Mouse (Mus musculus): ENCODE results near the gene Gabarap. TPM values are rescaled to one million over a fixed set of nuclear protein-coding genes. Genes with fewer than 3 reads are reported as not detected.

Gene Gabarap
- polyA plus RNA-seq, 1 experiment from 2014 or later = 670 TPM

GRCm38 (mm10) chr11:69956218-69956617, 34.7 kb upstream of the Gabarap start:
- peaks cover 11% of the 10 kb centered on the region for H3K27me3 ChIP-seq
- no peak for ATAC-seq
- H3K9me3 ChIP-seq (replicated peaks) = no peaks in the 10 kb centered on the region
- no peaks in the 10 kb centered on the region for H3K36me3 ChIP-seq (ENCODE audit: poor library complexity, severe bottlenecking)
- H3K4me2 ChIP-seq = no peak overlapping the region
- H3K4me3 ChIP-seq = no peak overlapping the region
- no peaks in the 10 kb centered on the region for H3K4me1 ChIP-seq
- 74% methylated on average over 1 of the region's 1 CpGs for WGBS
- H3K27ac ChIP-seq = no peak overlapping the region
- H3K9ac ChIP-seq = no peak overlapping the region

DNA sequence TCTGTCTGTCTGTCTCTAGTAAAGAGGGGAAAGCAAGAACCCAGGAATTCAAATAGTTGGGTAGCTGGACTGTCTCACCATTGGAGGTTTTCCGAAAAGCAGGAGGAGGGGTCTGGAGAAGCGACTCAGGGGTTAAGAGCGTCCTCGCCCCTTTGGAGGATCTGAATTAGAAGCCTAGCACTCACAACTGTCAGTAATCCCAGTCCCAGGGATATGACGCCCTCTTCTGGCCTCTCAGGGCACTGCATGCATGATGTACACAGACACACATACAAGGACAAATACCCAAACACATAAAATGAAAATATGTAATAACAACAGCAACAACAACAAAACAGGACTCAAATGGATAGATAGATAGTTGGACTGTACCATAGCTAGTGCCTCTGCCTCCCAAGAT, 30.3 kb upstream of the Gabarap start:
- Histone ChIP-seq H3K4me1 (no peaks in the 10 kb centered on the region), H3K27me3 (peaks cover 54% of the 10 kb centered on the region), H3K4me3 (no peak overlapping the region), H3K4me2 (no peak overlapping the region), H3K9me3 (replicated peaks) (no peaks in the 10 kb centered on the region), H3K27ac (no peak overlapping the region), H3K36me3 (ENCODE audit: poor library complexity, severe bottlenecking) (no peaks in the 10 kb centered on the region), H3K9ac (no peak overlapping the region)
- WGBS = 21% methylated on average over 5 of the region's 5 CpGs
- ATAC-seq = no peak

- H3K4me1 ChIP-seq = peaks cover 10% of the 10 kb centered on the region
- H3K27me3 ChIP-seq = peaks cover 66% of the 10 kb centered on the region
- H3K4me3 ChIP-seq = no peak overlapping the region
- ATAC-seq = no peak
- H3K27ac ChIP-seq = no peak overlapping the region
- no peaks in the 10 kb centered on the region for H3K9me3 ChIP-seq (replicated peaks)
- no peak overlapping the region for H3K9ac ChIP-seq
- no peak overlapping the region for H3K4me2 ChIP-seq
- H3K36me3 ChIP-seq (ENCODE audit: poor library complexity, severe bottlenecking) = no peaks in the 10 kb centered on the region
- WGBS = 44% methylated on average over 5 of the region's 5 CpGs
Observed at GRCm38 (mm10) chr11:69961841-69962240, 29.1 kb upstream of the Gabarap start.

GRCm38 (mm10) chr11:69964650-69965270, 26.2 kb upstream of the Gabarap start, which contains the start of gene Cldn7:
Gene Cldn7, plus strand, starts transcription at chr11:69964779.
- H3K4me2 ChIP-seq = peak within 1 kb of the TSS; percentile 23
- no peaks in the 10 kb centered on the region for H3K9me3 ChIP-seq (replicated peaks)
- H3K9ac ChIP-seq = no peak within 1 kb of the TSS
- peaks cover 20% of the 10 kb centered on the region for H3K36me3 ChIP-seq (ENCODE audit: poor library complexity, severe bottlenecking)
- H3K27ac ChIP-seq = no peak within 1 kb of the TSS
- peaks cover 10% of the 10 kb centered on the region for H3K4me1 ChIP-seq
- ATAC-seq = no peak
- peak within 1 kb of the TSS; percentile 9; the same call in 1 of the 2 replicates for H3K4me3 ChIP-seq
- WGBS = 10% methylated on average over 24 of the region's 24 CpGs
- H3K27me3 ChIP-seq = peaks cover 82% of the 10 kb centered on the region

- peaks cover 10% of the 10 kb centered on the region for H3K4me1 ChIP-seq
- 3% methylated on average over 49 of the region's 49 CpGs for WGBS
- peak overlapping the region; percentile 52 for H3K4me2 ChIP-seq
- H3K36me3 ChIP-seq (ENCODE audit: poor library complexity, severe bottlenecking) = peaks cover 27% of the 10 kb centered on the region
- no peak overlapping the region for H3K9ac ChIP-seq
- ATAC-seq = no peak
- peak overlapping the region; percentile 31 for H3K4me3 ChIP-seq
- H3K27me3 ChIP-seq = peaks cover 82% of the 10 kb centered on the region
- H3K9me3 ChIP-seq (replicated peaks) = no peaks in the 10 kb centered on the region
- no peak overlapping the region for H3K27ac ChIP-seq
Observed at GRCm38 (mm10) chr11:69965271-69966005, 25.5 kb upstream of the Gabarap start.

GRCm38 (mm10) chr11:69966006-69966859, 24.7 kb upstream of the Gabarap start:
- WGBS = 1% methylated on average over 55 of the region's 59 CpGs
- peak overlapping the region; percentile 53 for H3K9ac ChIP-seq
- H3K9me3 ChIP-seq (replicated peaks) = no peaks in the 10 kb centered on the region
- peaks cover 10% of the 10 kb centered on the region for H3K4me1 ChIP-seq
- H3K4me2 ChIP-seq = peak overlapping the region; percentile 52
- no peak for ATAC-seq
- H3K27ac ChIP-seq = no peak overlapping the region
- peaks cover 74% of the 10 kb centered on the region for H3K27me3 ChIP-seq
- H3K36me3 ChIP-seq (ENCODE audit: poor library complexity, severe bottlenecking) = peaks cover 30% of the 10 kb centered on the region
- peak overlapping the region; percentile 31 for H3K4me3 ChIP-seq

DNA sequence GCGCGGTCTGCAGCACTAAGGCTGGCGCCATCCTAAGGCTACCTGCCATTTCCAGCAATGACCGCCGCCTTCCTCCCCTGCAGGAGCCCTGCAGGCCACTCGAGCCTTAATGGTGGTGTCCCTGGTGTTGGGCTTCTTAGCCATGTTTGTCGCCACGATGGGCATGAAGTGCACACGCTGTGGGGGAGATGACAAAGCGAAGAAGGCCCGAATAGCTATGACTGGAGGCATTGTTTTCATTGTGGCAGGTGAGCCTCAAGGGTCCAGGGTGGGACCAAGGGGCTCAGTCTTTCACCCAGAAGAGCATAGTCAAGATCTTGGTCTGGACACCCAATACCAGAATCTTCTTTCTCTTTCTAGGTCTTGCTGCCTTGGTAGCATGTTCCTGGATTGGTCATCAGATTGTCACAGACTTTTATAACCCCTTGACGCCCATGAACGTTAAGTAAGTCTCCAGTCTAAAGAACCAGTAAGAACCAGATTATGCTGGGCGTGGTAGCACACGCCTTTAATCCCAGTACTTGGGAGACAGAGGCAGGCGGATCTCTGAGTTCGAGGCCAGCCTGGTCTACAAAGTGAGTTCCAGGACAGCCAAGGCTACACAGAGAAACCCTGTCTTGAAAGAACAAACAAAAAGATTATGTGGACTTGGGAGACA, 24.0 kb upstream of the Gabarap start:
- H3K4me2 ChIP-seq = peak overlapping the region; percentile 52
- no peak for ATAC-seq
- peaks cover 35% of the 10 kb centered on the region for H3K36me3 ChIP-seq (ENCODE audit: poor library complexity, severe bottlenecking)
- WGBS = 38% methylated on average over 17 of the region's 17 CpGs
- peaks cover 10% of the 10 kb centered on the region for H3K4me1 ChIP-seq
- H3K4me3 ChIP-seq = peak overlapping the region; percentile 31
- H3K27me3 ChIP-seq = peaks cover 67% of the 10 kb centered on the region
- H3K27ac ChIP-seq = no peak overlapping the region
- H3K9me3 ChIP-seq (replicated peaks) = no peaks in the 10 kb centered on the region
- H3K9ac ChIP-seq = peak overlapping the region; percentile 53

DNA sequence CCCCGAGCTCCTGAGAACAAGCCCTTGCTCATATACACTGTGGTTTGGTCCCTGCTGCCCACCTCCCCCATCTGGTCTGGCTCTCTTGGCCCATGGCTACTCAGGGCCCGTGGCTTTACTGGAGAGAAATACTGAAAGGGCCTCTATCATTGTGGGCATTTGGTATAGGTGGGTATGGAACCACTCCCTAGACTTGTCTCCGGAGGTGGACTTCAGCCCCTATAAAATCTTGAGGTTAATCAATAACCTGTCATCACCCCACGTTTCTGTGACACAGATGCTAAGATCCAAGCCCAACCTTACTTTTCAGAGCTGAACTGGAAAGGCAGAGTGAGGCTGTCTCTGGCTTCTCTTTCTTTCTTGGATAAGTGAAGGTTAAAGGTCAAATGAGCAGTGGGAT, 22.1 kb upstream of the Gabarap start:
- Histone ChIP-seq H3K9me3 (replicated peaks) (no peaks in the 10 kb centered on the region), H3K4me3 (no peak overlapping the region), H3K27me3 (peaks cover 50% of the 10 kb centered on the region), H3K4me2 (no peak overlapping the region), H3K9ac (no peak overlapping the region), H3K4me1 (peaks cover 10% of the 10 kb centered on the region), H3K27ac (no peak overlapping the region), H3K36me3 (ENCODE audit: poor library complexity, severe bottlenecking) (peaks cover 53% of the 10 kb centered on the region)
- WGBS = 93% methylated on average over 4 of the region's 4 CpGs
- no peak for ATAC-seq

GRCm38 (mm10) chr11:69970222-69970621, 20.7 kb upstream of the Gabarap start:
- H3K27me3 ChIP-seq = peaks cover 35% of the 10 kb centered on the region
- H3K4me3 ChIP-seq = no peak overlapping the region
- H3K4me1 ChIP-seq = peaks cover 10% of the 10 kb centered on the region
- no peak overlapping the region for H3K27ac ChIP-seq
- WGBS = 88% methylated on average over 6 of the region's 6 CpGs
- H3K9me3 ChIP-seq (replicated peaks) = no peaks in the 10 kb centered on the region
- peaks cover 68% of the 10 kb centered on the region for H3K36me3 ChIP-seq (ENCODE audit: poor library complexity, severe bottlenecking)
- ATAC-seq = no peak
- no peak overlapping the region for H3K9ac ChIP-seq
- no peak overlapping the region for H3K4me2 ChIP-seq

GRCm38 (mm10) chr11:69970775-69971174, 20.2 kb upstream of the Gabarap start:
- WGBS = 86% methylated on average over 3 of the region's 3 CpGs
- ATAC-seq = no peak
- H3K27me3 ChIP-seq = peaks cover 30% of the 10 kb centered on the region
- H3K27ac ChIP-seq = no peak overlapping the region
- H3K9me3 ChIP-seq (replicated peaks) = no peaks in the 10 kb centered on the region
- no peak overlapping the region for H3K9ac ChIP-seq
- H3K36me3 ChIP-seq (ENCODE audit: poor library complexity, severe bottlenecking) = peaks cover 73% of the 10 kb centered on the region
- H3K4me3 ChIP-seq = no peak overlapping the region
- no peak overlapping the region for H3K4me2 ChIP-seq
- peaks cover 10% of the 10 kb centered on the region for H3K4me1 ChIP-seq

DNA sequence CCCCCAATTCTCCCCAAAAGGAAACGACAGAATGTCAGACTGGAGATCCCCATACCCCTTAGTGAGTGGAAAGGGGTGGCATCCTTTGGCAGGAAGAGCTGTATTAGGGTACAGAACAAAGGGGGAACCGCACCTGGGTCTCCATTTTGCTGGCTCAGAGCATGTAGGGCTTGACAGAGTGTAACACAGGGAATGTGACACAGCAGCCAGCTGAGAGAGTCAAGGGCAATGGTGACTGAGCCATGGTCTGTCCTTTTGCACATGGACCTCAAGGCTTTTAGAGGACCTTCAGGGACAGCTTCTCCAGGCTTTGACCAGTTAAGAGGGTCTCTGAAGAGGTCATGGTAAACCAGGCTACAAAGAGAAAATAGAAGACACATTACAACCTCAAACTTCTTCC, 16.0 kb upstream of the Gabarap start:
- peaks cover 79% of the 10 kb centered on the region for H3K36me3 ChIP-seq (ENCODE audit: poor library complexity, severe bottlenecking)
- H3K4me3 ChIP-seq = no peak overlapping the region
- WGBS = 91% methylated on average over 2 of the region's 2 CpGs
- H3K4me1 ChIP-seq = peaks cover 11% of the 10 kb centered on the region
- H3K27ac ChIP-seq = no peak overlapping the region
- no peaks in the 10 kb centered on the region for H3K9me3 ChIP-seq (replicated peaks)
- no peak overlapping the region for H3K9ac ChIP-seq
- H3K27me3 ChIP-seq = no peaks in the 10 kb centered on the region
- no peak overlapping the region for H3K4me2 ChIP-seq
- no peak for ATAC-seq

Data from forebrain, embryonic 13.5 days (tissue).